Mouse (Mus musculus): Measurements from ENCODE around the gene Plxnd1.

Plxnd1 gene

GRCm38 (mm10) chr6:115959151-115959691 lies 35.6 kb downstream of the Plxnd1 start:
- no peak for DNase-seq (ENCODE audit: extremely low spot score, low spot score)

- DNase-seq (ENCODE audit: extremely low spot score, low spot score), result no peak
Observed at GRCm38 (mm10) chr6:115958445-115958844, 36.4 kb downstream of the Plxnd1 start.

- no peak for DNase-seq (ENCODE audit: extremely low spot score, low spot score)
Observed at GRCm38 (mm10) chr6:115957681-115958080, 37.1 kb downstream of the Plxnd1 start.

- peak; percentile 34 for DNase-seq (ENCODE audit: extremely low spot score, low spot score)
Observed at GRCm38 (mm10) chr6:115956922-115957601, 37.7 kb downstream of the Plxnd1 start.

GRCm38 (mm10) chr6:115956418-115956921 lies 38.3 kb downstream of the Plxnd1 start:
- no peak for DNase-seq (ENCODE audit: extremely low spot score, low spot score)

- DNase-seq (ENCODE audit: extremely low spot score, low spot score), result no peak
Observed at GRCm38 (mm10) chr6:115955664-115956063, 39.1 kb downstream of the Plxnd1 start.

GRCm38 (mm10) chr6:115955169-115955568 lies 39.6 kb downstream of the Plxnd1 start:
- DNase-seq (ENCODE audit: extremely low spot score, low spot score), result no peak

GRCm38 (mm10) chr6:115954506-115955074 lies 40.2 kb downstream of the Plxnd1 start:
- no peak for DNase-seq (ENCODE audit: extremely low spot score, low spot score)

- DNase-seq (ENCODE audit: extremely low spot score, low spot score), result no peak
Observed at GRCm38 (mm10) chr6:115946389-115946788, 48.4 kb downstream of the Plxnd1 start.

- no peak for DNase-seq (ENCODE audit: extremely low spot score, low spot score)
Observed at GRCm38 (mm10) chr6:115945633-115946032, 49.2 kb downstream of the Plxnd1 start.

GRCm38 (mm10) chr6:115944638-115945037 lies 50.2 kb downstream of the Plxnd1 start, which contains the start of gene H1foo:
H1foo (plus strand) TSS chr6:115944938.
- no peak for DNase-seq (ENCODE audit: extremely low spot score, low spot score)

GRCm38 (mm10) chr6:115943498-115944427 lies 51.0 kb downstream of the Plxnd1 start:
- DNase-seq (ENCODE audit: extremely low spot score, low spot score), result no peak

- DNase-seq (ENCODE audit: extremely low spot score, low spot score), result peak; percentile 45
Observed at GRCm38 (mm10) chr6:115941128-115941527, 53.7 kb downstream of the Plxnd1 start.

GRCm38 (mm10) chr6:115940603-115941002 lies 54.2 kb downstream of the Plxnd1 start:
- DNase-seq (ENCODE audit: extremely low spot score, low spot score), result no peak

- DNase-seq (ENCODE audit: extremely low spot score, low spot score), result no peak
Observed at GRCm38 (mm10) chr6:115938798-115939197, 56.0 kb downstream of the Plxnd1 start.

GRCm38 (mm10) chr6:115938011-115938410 lies 56.8 kb downstream of the Plxnd1 start:
- DNase-seq (ENCODE audit: extremely low spot score, low spot score), result no peak

- no peak for DNase-seq (ENCODE audit: extremely low spot score, low spot score)
Observed at GRCm38 (mm10) chr6:115935544-115935943, 59.3 kb downstream of the Plxnd1 start.

- DNase-seq (ENCODE audit: extremely low spot score, low spot score), result no peak
Observed at GRCm38 (mm10) chr6:115932391-115932790, 62.4 kb downstream of the Plxnd1 start.

- no peak for DNase-seq (ENCODE audit: extremely low spot score, low spot score)
Observed at GRCm38 (mm10) chr6:115931639-115932038, 63.2 kb downstream of the Plxnd1 start, which contains the start of gene Rho. Rho (plus strand) TSS chr6:115931748.

GRCm38 (mm10) chr6:115930018-115930417 lies 64.8 kb downstream of the Plxnd1 start:
- no peak for DNase-seq (ENCODE audit: extremely low spot score, low spot score)

Measured in neural tube, embryonic 10.5 days (tissue).